Mouse (Mus musculus): Measurements from ENCODE around the gene Akap13.

DNA sequence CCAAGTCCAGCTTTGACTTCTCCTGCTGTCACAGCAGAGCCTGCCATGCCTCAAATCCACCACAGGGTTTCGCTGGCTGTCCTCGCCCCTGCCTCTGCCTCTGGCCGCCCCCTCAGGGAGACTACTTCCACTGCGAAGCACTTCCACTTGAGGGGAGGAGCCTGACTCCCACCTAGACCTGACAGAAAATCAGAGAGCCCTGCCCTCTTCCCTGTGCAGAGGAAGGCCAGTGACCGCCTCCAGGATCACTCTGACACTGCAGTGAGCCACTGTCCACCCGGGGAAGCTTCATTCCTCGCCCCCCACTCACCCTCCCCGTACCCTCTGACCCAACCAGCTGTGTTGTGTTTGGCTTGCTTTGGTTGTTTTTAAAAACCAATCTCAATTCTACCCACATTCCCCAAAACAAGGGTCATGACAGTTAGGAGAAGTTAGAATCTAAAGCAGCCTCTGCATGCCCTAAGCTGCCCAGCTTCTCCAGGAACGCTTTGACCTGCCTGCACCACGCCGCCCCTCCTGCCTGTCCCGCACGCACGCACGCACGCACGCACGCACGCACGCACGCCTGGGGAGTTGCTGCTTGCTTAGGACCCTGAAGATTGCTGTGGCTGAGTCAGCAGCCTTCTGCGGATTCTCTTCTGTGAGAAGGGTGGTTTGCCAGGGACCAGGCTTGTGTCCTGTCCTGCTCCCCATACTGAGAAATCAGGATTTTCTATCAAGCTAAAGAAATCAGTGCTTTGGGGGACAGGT is 297.3 kb downstream of the Akap13 start:
- TF ChIP-seq CTCF (conservative IDR thresholded peaks at IDR 0.05; ENCODE audit: insufficient read depth, insufficient read length, low read depth, low read length) = 0 out of 2 replicates have a peak, but pooled peaks have one; percentile 13
- TF ChIP-seq POLR2A (IDR thresholded peaks at IDR 0.05; ENCODE audit: low read depth, low read length) = no peak
